Mouse (Mus musculus) large intestine, adult 2 months (tissue): ENCODE data around the gene Mrpl2. TPM values are rescaled to one million over a fixed set of nuclear protein-coding genes. Genes with fewer than 3 reads are reported as not detected.

ENCODE experiments used
- DNase-seq: peaks from one replicate; pipeline ENCODE4 v3.0.0-alpha.2; 2012; ENCODE audit warnings: low read depth, low spot score
- WGBS: fragments of 180-500 bp; shearing (Covaris S2); methylation state at CpG from one replicate; pipeline ENCODE4 v1.1.7; 2018; 5-methylcytosine and 5-hydroxymethylcytosine counted together
- polyA plus RNA-seq: library from polyadenylated mRNA; depleted of rRNA; stranded (reverse); fragments of >200 nt; gene quantifications from 2 replicates; pipeline ENCODE4 v1.2.3, GENCODE M21; 2012

Mrpl2 gene
- polyA plus RNA-seq, 1 experiment: 99.3 TPM

DNA sequence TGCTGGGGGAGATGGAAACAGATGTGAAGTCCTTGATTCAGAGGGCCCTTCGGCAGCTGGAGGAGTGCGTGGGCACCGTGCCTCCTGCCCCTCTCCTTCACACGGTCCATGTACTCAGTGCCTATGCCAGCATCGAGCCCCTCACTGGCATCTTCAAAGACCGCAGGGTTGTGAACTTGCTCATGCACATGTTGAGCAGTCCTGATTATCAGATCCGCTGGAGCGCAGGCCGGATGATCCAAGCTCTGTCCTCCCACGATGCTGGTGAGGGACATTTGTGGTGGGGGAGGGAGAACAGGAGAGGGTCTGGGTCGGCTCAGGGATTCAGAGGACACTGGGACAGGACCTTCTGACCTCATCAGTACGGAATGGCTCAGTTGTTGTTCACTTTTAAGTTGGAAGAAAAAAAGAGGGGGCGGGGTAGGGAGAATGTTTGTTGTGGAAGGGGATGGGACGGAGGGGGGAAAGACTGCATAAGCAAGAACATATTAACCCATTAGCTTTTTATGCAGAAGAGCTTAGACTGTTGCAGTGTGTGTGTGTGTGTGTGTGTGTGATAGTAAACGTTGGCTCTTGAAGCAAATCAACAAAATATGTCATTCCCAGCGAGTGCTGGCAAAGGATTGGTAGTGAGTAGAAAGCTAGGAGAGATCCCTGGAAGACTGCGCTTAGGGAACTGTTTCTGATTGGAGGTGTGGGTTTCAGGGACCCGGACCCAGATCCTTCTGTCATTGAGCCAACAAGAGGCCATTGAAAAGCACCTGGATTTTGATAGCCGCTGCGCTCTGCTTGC is 5.9 kb downstream of the Mrpl2 start:
- DNase-seq: no peak
- whole genome bisulfite sequencing: 69% methylated on average over 20 of the region's 20 CpGs

DNA sequence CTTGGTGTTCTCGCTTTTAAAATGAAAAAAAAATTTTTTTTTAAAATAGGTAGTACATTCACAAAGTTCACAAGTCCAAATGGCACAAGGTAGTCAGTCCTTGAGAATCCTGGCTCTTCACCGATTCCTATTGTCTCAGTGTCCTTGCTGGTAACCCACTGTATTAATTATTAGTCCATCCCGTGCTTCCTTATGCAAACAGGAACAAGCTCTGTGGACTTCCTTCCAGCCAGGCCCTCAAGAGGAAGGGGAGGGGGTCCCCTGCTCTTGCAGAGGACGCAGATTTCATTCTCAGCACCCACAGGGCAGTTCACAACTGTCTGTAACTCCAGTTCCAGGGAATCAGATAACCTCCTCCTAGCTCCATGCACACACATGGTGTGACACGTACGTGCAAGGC is 10.0 kb downstream of the Mrpl2 start:
- DNase-seq: no peak

GRCm38 (mm10) chr17:46661351-46661750 is 15.3 kb downstream of the Mrpl2 start:
- 94% methylated on average over 9 of the region's 9 CpGs for WGBS
- DNase-seq: no peak

More for the DNA sequence above, 10.0 kb downstream of the Mrpl2 start:
- 79% methylated on average over 6 of the region's 6 CpGs for WGBS

- 72% methylated on average over 12 of the region's 12 CpGs for whole genome bisulfite sequencing
Observed at GRCm38 (mm10) chr17:46661981-46662380, 16.0 kb downstream of the Mrpl2 start.

DNA sequence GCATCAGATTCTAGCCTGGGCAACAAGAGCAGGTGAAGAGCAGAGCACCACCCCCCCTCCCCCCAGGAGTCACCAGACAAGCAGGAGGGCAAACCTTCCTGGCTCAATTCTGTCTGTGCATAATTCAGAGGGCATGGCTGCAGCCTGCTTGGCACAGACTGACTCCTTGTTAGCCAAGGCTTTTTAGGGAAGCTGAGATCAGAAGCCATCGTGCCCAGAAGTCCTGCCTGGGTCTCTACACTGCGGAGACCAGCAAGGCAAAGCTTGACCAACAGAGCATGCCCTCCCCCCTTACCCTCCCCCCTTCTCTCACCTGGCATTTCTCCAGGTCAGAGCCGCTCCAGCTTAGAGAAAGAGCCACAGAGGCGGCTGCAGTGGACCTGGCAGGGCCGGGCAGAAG is 16.7 kb downstream of the Mrpl2 start:
- 74% methylated on average over 5 of the region's 5 CpGs for WGBS
- DNase-seq: no peak

More at GRCm38 (mm10) chr17:46661981-46662380, 16.0 kb downstream of the Mrpl2 start:
- DNase-seq: no peak

GRCm38 (mm10) chr17:46667712-46668111 is 21.7 kb downstream of the Mrpl2 start:
- 83% methylated on average over 16 of the region's 16 CpGs for WGBS
- no peak for DNase-seq

DNA sequence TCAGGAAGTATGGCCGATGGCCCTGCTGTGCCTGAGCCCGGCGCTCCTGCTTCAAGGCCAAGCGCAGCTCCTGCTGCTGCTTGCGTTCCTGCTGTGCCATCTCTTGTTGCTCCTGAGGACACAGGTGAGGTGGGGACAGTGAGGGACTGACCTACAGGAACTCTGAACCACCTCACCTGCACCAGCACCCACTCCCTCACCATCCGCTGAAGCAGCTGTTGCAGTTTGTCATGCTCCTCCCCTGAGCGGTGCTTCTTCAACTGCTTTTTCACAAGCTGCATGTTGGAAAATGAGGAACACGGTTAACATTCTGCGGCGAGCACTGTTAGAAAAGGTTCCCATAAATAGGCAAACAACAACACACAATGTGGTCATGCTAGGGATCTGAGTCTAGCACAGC is 23.9 kb downstream of the Mrpl2 start:
- WGBS: 96% methylated on average over 10 of the region's 10 CpGs
- DNase-seq: no peak

GRCm38 (mm10) chr17:46673850-46674529 is 28.0 kb downstream of the Mrpl2 start, which contains the start of gene Rrp36:
TSS of gene Rrp36 (minus strand) at chr17:46674352.
- peak; percentile 79 for DNase-seq
- WGBS: under 1% methylated on average over 43 of the region's 43 CpGs

- DNase-seq: no peak
- 25% methylated on average over 15 of the region's 15 CpGs for WGBS
Observed at GRCm38 (mm10) chr17:46674530-46675283, 28.7 kb downstream of the Mrpl2 start.

DNA sequence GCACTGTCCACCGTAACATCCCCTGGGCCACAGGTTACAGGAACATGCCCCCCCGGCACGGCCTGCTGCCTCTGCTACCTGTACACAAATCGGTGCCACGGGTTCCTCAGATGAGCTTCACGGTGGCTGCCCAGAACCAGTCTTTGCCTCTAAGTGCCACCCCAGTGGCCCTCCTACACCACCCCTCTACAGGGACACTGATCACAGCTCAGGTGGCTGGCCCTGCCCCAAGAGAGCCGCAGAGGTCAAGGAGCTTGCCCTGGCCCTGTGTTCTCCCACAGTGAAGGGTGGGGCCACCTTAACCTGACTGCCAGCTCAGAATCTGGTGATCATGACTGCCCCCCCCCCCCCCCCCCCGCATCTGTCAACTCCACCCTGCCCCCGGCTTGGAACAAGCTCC is 32.4 kb downstream of the Mrpl2 start, which contains the start of gene Mea1:
TSS of gene Mea1 (plus strand) at position 378 of the 400 bp plus-strand sequence.
- DNase-seq: no peak
- WGBS: 82% methylated on average over 9 of the region's 9 CpGs

DNA sequence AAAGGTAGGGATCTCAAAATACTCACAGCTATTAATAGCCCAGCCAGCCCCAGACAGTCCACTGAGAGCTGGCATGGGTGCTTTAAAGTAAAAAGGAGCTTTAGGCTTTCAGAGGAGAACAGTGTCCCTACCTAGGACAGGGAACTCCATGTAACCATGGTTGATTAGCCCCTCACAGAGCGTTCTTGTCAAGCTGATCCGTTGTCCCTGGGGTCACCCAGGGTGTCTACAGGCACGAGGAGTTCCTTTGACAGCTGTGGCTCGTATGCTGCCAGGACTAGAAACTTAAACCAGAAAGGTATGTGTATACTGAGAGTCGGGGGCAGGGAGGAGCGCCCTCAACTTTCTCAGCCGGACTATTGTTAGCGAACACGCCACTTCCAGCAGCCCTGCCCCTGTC is 32.9 kb downstream of the Mrpl2 start:
- 48% methylated on average over 9 of the region's 9 CpGs for WGBS
- no peak for DNase-seq

DNA sequence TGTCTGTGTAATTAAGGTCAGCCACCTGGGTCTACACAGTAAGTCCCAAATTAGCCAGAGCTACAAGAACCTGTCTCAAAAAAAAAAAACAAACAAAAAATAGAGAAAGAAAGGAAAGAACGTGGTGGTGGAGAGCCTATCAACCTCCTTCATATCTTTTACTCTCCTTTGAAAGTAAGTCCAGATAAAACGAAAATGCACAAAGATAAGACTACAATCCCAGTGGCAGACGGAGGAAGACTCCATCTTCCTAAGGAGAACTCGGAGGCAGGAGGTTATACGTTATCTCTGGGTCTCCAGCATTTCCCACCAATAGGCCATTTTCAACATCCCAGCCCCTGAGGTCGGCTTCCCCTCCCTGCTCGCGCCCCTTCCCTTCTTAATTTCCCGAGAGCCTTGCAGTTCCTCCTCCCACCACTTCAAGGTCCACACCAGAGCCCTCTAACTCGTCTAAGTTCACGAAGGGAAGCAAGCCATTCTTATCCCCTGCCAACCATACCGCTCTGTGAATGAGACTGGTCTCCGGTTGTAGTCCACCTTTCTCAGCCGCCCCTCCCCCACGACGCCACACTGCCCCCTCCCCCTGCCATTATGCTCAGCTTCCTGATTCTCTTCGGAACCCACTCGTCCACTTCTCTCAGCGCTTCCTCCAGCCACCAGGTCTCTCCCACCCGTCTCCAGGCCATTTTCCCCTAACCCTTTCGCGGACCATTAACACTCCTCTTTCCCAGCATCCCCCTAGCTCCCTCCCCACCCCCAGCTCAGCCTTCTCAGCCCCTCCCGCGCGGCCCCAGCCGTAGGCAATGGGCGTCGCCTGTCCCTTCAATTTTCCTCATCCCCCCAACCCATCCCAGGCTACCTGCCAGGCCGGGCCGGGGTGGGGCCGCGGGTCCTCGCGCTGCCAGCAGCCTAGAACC is 34.1 kb downstream of the Mrpl2 start:
- no peak for DNase-seq
- 1% methylated on average over 34 of the region's 34 CpGs for WGBS

DNA sequence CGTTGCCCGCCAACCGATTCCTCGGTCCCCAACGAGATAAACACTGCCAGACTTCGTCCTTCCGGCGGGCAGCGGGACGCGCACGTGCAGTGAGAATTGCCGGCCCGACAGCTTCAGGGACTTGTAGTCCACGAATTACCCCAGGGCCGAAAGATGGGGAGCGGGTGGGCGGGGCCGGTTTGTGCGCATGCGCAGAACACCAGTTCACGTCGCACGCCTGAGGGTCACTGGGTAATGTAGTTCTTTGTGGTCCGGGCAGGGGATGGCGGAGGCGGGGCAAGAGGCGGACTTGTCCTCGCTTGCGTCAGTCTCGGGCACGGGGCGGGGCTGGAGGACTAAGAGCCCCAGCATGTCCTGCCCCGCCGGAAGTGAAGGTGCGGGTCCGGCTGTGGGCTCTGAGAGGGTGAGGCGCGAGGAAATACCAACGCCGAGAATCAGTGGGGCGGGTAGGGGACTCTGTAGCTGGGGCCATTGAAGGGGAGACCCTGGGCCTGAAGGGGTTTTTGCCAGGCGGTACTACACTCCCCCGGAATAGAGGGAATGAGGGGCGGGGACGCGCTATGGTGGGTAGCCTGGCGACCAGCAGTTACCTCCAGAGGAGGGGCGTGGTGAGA is 34.8 kb downstream of the Mrpl2 start, which contains the start of gene Klhdc3:
TSS of gene Klhdc3 (minus strand) at position 155 of the 614 bp plus-strand sequence.
- under 1% methylated on average over 49 of the region's 49 CpGs for WGBS

GRCm38 (mm10) chr17:46681466-46682118 is 35.6 kb downstream of the Mrpl2 start:
- DNase-seq: no peak
- 25% methylated on average over 12 of the region's 12 CpGs for WGBS

More for the DNA sequence above, 34.8 kb downstream of the Mrpl2 start, which contains the start of gene Klhdc3:
- peak; percentile 93 for DNase-seq

- DNase-seq: no peak
Observed at GRCm38 (mm10) chr17:46682654-46683389, 36.8 kb downstream of the Mrpl2 start.

DNA sequence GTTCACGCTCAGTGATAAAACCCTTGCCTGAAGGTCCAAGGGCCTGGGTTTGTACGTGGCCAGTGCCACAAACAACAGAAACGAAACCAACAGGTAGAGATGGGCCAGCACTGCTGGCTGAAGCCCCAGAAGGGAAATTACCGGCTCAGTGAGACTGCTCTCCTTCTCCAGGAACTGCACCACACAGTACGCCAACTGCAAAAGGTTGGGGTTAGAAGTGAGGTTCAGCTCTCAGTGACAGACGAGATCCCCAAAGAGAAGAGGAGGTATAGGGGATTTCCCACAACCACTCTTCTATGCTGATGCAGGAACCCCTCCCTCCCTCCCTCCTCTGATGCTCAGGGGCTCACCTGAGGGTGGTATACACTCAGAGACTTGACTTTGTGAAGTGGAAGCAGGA is 39.9 kb downstream of the Mrpl2 start:
- 86% methylated on average over 6 of the region's 6 CpGs for WGBS
- no peak for DNase-seq

More at GRCm38 (mm10) chr17:46682654-46683389, 36.8 kb downstream of the Mrpl2 start:
- WGBS: 75% methylated on average over 16 of the region's 16 CpGs

GRCm38 (mm10) chr17:46690665-46691064 is 44.6 kb downstream of the Mrpl2 start:
- 92% methylated on average over 12 of the region's 12 CpGs for WGBS
- no peak for DNase-seq
